Mouse (Mus musculus) kidney, embryonic 15.5 days (tissue): ENCODE results near the gene Spon1. TPM values are rescaled to one million over a fixed set of nuclear protein-coding genes. Genes with fewer than 3 reads are reported as not detected.

Source experiments
- ATAC-seq: fragments of 200-750 bp; cut with Nextera tagmentation; replicated peaks from 2 replicates; pipeline ENCODE4 v1.8.0; 2017; ENCODE audit warnings: moderate TSS enrichment; ENCODE audit not compliant: low FRiP score
- H3K27ac ChIP-seq: fragments of 300-500 bp; sonication (generic); 2 replicates; pipeline ENCODE4 v1.5.1; 2015; ENCODE audit warnings: mild to moderate bottlenecking, inconsistent platforms
- H3K27me3 ChIP-seq: fragments of 300-500 bp; sonication (generic); 2 replicates; pipeline ENCODE4 v1.6.1; 2015; ENCODE audit warnings: inconsistent platforms
- H3K36me3 ChIP-seq: fragments of 300-500 bp; sonication (generic); 2 replicates; pipeline ENCODE4 v1.6.1; 2015; ENCODE audit warnings: inconsistent platforms
- H3K4me1 ChIP-seq: fragments of 300-500 bp; sonication (generic); 2 replicates; pipeline ENCODE4 v1.6.1; 2015; ENCODE audit warnings: inconsistent platforms
- H3K4me2 ChIP-seq: fragments of 300-500 bp; sonication (generic); 2 replicates; pipeline ENCODE4 v1.6.1; 2015; ENCODE audit warnings: moderate library complexity, mild to moderate bottlenecking, inconsistent platforms
- H3K4me3 ChIP-seq: fragments of 300-500 bp; sonication (generic); replicated peaks from 2 replicates; pipeline ENCODE4 v1.5.1; 2015; ENCODE audit warnings: mild to moderate bottlenecking, inconsistent platforms
- H3K9ac ChIP-seq: fragments of 300-500 bp; sonication (generic); 2 replicates; pipeline ENCODE4 v1.6.1; 2015; ENCODE audit warnings: mild to moderate bottlenecking, inconsistent platforms
- H3K9me3 ChIP-seq: fragments of 300-500 bp; sonication (generic); replicated peaks from 2 replicates; pipeline ENCODE4 v1.6.1; 2016; ENCODE audit warnings: inconsistent platforms
- WGBS: fragments of 180-500 bp; shearing (Covaris S2); methylation state at CpG from one replicate; pipeline ENCODE4 v1.1.7; 2015; ENCODE audit warnings: mixed read lengths; 5-methylcytosine and 5-hydroxymethylcytosine counted together
- polyA plus RNA-seq: library from polyadenylated mRNA; unstranded; fragments of >200 nt; fragmentation: Nextera tagmentation; extraction: Ambion mirVana; gene quantifications from 2 replicates; pipeline ENCODE4 v1.2.1, GENCODE M21; 2015

Gene Spon1
- polyA plus RNA-seq, 1 experiment from 2014 or later = 13.9 TPM

DNA sequence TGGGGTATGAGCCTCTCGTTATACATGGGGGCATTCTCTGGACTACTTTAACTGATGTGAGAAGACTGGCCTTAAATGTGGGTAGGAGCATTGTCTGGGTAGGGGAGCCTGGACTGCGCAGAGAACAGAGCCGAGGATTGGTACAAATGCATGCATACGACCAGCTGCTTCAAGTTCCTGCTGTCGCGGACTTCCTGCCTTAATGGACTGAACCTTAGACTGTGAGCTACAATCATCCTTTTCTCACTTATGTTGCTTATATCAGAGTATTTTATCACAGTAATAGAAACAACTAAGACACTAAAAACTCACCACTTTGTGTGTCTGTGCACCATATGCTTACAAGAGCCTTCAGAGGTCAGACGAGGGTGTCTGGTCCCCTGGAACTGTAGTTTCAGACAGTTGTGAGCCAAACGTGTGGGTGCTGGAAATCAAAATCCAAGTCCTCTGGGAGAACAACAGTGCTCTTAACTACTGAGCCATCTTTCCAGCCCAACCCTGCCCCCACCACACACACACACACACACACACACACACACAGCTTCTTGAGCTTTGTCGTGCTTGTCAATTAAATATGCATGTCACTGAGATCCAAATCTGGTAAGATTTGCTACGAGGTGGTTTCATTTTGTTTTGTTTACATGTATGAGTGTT is 325.2 kb downstream of the Spon1 start:
- no peak overlapping the region for H3K27ac ChIP-seq
- no peak overlapping the region for H3K9ac ChIP-seq
- H3K4me2 ChIP-seq = no peak overlapping the region
- H3K9me3 ChIP-seq = no peaks in the 10 kb centered on the region
- H3K27me3 ChIP-seq = no peaks in the 10 kb centered on the region
- H3K36me3 ChIP-seq = no peaks in the 10 kb centered on the region
- WGBS = 67% methylated on average over 10 of the region's 10 CpGs
- no peak for ATAC-seq
- H3K4me1 ChIP-seq = peaks cover 55% of the 10 kb centered on the region
- no peak overlapping the region for H3K4me3 ChIP-seq
